Mouse (Mus musculus) embryonic facial prominence, embryonic 11.5 days (tissue): ENCODE measurements at regions not wholly inside any gene's neighbourhood (a gene's known extent, or its start where the extent isn't known, plus 50 kb on each side); places are given as distances from the start of the nearest gene placed in this dataset.

Experiments used
- ATAC-seq: fragments of 200-750 bp; cut with Nextera tagmentation; replicated peaks from 2 replicates; pipeline ENCODE4 v1.8.0; 2017; ENCODE audit warnings: low read depth; ENCODE audit not compliant: insufficient number of reproducible peaks, low FRiP score, low TSS enrichment
- DNase-seq: peaks from one replicate; pipeline ENCODE4 v3.0.0-alpha.2; 2015; ENCODE audit warnings: low spot score
- H3K27ac ChIP-seq: fragments of 300-500 bp; sonication (generic); replicated peaks from 2 replicates; pipeline ENCODE4 v1.5.1; 2014; ENCODE audit warnings: mild to moderate bottlenecking, low read depth, low read length, control low read depth
- H3K27me3 ChIP-seq: fragments of 300-500 bp; sonication (generic); 2 replicates; pipeline ENCODE4 v1.6.1; 2014; ENCODE audit warnings: mild to moderate bottlenecking, low read length, moderate library complexity, mixed read lengths; ENCODE audit not compliant: control insufficient read depth, insufficient read depth
- H3K36me3 ChIP-seq: fragments of 300-500 bp; sonication (generic); replicated peaks from 2 replicates; pipeline ENCODE4 v1.6.1; 2014; ENCODE audit warnings: low read depth, mild to moderate bottlenecking, low read length, moderate library complexity, mixed read lengths; ENCODE audit not compliant: control insufficient read depth, insufficient read depth
- H3K4me1 ChIP-seq: fragments of 300-500 bp; sonication (generic); 2 replicates; pipeline ENCODE4 v1.6.1; 2014; ENCODE audit warnings: low read length, mixed read lengths; ENCODE audit not compliant: control insufficient read depth, insufficient read depth
- H3K4me2 ChIP-seq: fragments of 300-500 bp; sonication (generic); 2 replicates; pipeline ENCODE4 v1.6.1; 2014; ENCODE audit warnings: low read depth, mild to moderate bottlenecking, control low read depth, low read length, moderate library complexity
- H3K4me3 ChIP-seq: fragments of 300-500 bp; sonication (generic); 2 replicates; pipeline ENCODE4 v1.5.1; 2014; ENCODE audit warnings: low read depth, low read length, control low read depth
- H3K9ac ChIP-seq: fragments of 300-500 bp; sonication (generic); replicated peaks from 2 replicates; pipeline ENCODE4 v1.6.1; 2014; ENCODE audit warnings: mild to moderate bottlenecking, control low read depth, low read length
- H3K9me3 ChIP-seq: fragments of 300-500 bp; sonication (generic); replicated peaks from 2 replicates; pipeline ENCODE4 v1.6.1; 2016; ENCODE audit warnings: mild to moderate bottlenecking, low read length, inconsistent platforms, mixed read lengths; ENCODE audit not compliant: control insufficient read depth
- WGBS: fragments of 180-500 bp; shearing (Covaris S2); extraction: QIAGEN DNeasy Blood & Tissue Kit; methylation state at CpG from one replicate; pipeline ENCODE4 v1.1.7; 2014; 5-methylcytosine and 5-hydroxymethylcytosine counted together

- Histone ChIP-seq H3K4me1 (no peaks in the 10 kb centered on the region), H3K4me3 (no peak overlapping the region), H3K9me3 (no peaks in the 10 kb centered on the region), H3K27me3 (no peaks in the 10 kb centered on the region), H3K9ac (no peak overlapping the region), H3K36me3 (no peaks in the 10 kb centered on the region), H3K4me2 (no peak overlapping the region), H3K27ac (no peak overlapping the region)
- no peak for DNase-seq
- WGBS = 59% methylated on average over 7 of the region's 7 CpGs
- no peak for ATAC-seq
These were observed 125.0 kb upstream of the Tnp1 start for GRCm38 (mm10) chr1:73140557-73141345.

DNA sequence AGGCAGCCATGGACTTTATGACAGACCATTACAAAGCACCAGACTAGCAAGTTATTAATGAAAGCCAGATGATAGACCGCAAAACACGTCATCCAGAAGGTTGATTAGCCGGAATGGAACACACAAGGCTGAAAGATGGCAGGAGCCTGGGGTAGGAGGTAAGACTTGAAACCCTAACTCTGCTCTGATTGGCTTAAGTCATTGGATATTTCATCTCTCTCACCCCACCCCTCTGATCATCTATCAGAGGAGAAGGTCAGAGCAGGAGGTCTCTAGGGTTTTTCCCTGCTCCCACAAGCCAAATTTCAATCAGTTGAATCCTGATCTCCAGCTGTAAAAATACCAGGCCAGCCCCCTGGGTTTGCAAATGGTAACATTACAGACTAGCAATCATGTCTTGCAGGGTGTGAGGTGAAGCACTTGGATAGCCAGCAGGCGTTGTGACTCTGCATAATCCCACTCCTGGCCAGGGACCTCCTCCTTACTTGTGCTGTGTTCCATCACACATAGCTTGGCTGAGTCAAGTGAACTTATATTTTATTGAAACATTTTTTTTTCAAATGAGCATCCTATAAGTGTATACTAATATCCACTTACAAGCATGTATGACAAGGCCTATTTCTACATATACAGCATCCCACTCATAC, 114.6 kb upstream of the Tnp1 start:
- no peaks in the 10 kb centered on the region for H3K27me3 ChIP-seq
- no peaks in the 10 kb centered on the region for H3K36me3 ChIP-seq
- H3K9me3 ChIP-seq = no peaks in the 10 kb centered on the region
- no peak overlapping the region for H3K27ac ChIP-seq
- no peak overlapping the region for H3K4me3 ChIP-seq
- H3K4me2 ChIP-seq = no peak overlapping the region
- WGBS = 54% methylated on average over 4 of the region's 4 CpGs
- no peak overlapping the region for H3K9ac ChIP-seq
- DNase-seq (peak; percentile 30), ATAC-seq (no peak)
- no peaks in the 10 kb centered on the region for H3K4me1 ChIP-seq

- 84% methylated on average over 9 of the region's 9 CpGs for WGBS
- H3K4me3 ChIP-seq = no peak overlapping the region
- DNase-seq = no peak
- no peaks in the 10 kb centered on the region for H3K27me3 ChIP-seq
- ATAC-seq = no peak
- no peaks in the 10 kb centered on the region for H3K9me3 ChIP-seq
- no peak overlapping the region for H3K4me2 ChIP-seq
- no peaks in the 10 kb centered on the region for H3K4me1 ChIP-seq
- H3K27ac ChIP-seq = no peak overlapping the region
- H3K9ac ChIP-seq = no peak overlapping the region
- no peaks in the 10 kb centered on the region for H3K36me3 ChIP-seq
These were observed 107.3 kb upstream of the Tnp1 start for GRCm38 (mm10) chr1:73123012-73123411.

DNA sequence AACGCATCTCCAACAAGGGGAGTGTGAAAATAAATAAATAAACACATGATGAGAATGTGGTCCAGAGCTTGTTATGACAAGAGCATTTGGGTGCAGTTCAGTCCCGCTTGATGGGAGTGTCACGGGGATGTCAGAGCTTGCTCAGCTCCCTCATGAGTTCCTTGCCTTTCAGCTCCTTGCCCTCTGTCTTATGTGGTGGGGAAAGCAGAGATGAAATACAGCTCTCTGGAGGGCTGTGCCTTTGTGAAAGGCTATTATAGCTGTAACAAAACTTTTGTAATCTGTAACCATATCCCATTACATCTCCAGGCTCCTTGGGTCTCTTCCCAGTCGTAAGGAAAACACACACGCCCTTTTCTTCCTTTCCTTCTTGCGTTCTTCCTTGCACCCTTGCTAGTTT, 103.0 kb upstream of the Tnp1 start:
- H3K4me2 ChIP-seq = no peak overlapping the region
- ATAC-seq = no peak

DNA sequence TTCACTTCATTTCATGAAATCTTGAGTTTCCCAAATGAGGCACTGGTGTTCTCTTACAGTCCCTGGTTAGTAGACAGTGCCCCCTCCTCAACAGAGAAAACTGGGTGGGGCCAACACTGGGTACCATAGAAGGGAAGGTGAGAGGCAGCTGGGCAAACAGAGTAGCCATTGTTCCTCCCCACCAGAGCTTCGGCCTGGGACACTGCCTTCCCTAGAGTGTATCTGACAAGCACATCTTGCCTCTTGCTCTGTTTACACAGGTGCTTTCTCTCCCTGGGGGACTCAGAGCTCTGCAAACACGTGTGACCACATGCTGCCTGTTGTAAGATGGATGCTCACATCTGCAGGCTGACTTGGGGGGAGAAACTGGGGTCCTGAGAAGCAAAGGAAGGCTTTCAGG, 100.8 kb upstream of the Tnp1 start:
- Histone ChIP-seq H3K9me3 (no peaks in the 10 kb centered on the region), H3K27me3 (no peaks in the 10 kb centered on the region), H3K4me3 (no peak overlapping the region), H3K4me2 (no peak overlapping the region), H3K4me1 (no peaks in the 10 kb centered on the region), H3K9ac (no peak overlapping the region), H3K27ac (peak overlapping the region; percentile 48; the same call in 1 of the 2 replicates), H3K36me3 (no peaks in the 10 kb centered on the region; the same call in 1 of the 2 replicates)
- DNase-seq (peak; percentile 70), ATAC-seq (peak; percentile 89)
- WGBS = 14% methylated on average over 2 of the region's 2 CpGs

More for the DNA sequence above, 103.0 kb upstream of the Tnp1 start:
- WGBS = 55% methylated on average over 6 of the region's 6 CpGs
- Histone ChIP-seq H3K27ac (no peak overlapping the region), H3K4me1 (no peaks in the 10 kb centered on the region), H3K36me3 (no peaks in the 10 kb centered on the region), H3K9me3 (no peaks in the 10 kb centered on the region), H3K4me3 (no peak overlapping the region), H3K9ac (no peak overlapping the region), H3K27me3 (no peaks in the 10 kb centered on the region)
- no peak for DNase-seq

- Histone ChIP-seq H3K36me3 (no peaks in the 10 kb centered on the region; the same call in 1 of the 2 replicates), H3K27me3 (no peaks in the 10 kb centered on the region), H3K4me3 (no peak overlapping the region), H3K9me3 (no peaks in the 10 kb centered on the region), H3K27ac (no peak overlapping the region), H3K9ac (no peak overlapping the region), H3K4me2 (no peak overlapping the region), H3K4me1 (no peaks in the 10 kb centered on the region)
- no peak for ATAC-seq
- WGBS = 81% methylated on average over 5 of the region's 5 CpGs
- no peak for DNase-seq
These were observed 100.1 kb upstream of the Tnp1 start for GRCm38 (mm10) chr1:73115854-73116253.

DNA sequence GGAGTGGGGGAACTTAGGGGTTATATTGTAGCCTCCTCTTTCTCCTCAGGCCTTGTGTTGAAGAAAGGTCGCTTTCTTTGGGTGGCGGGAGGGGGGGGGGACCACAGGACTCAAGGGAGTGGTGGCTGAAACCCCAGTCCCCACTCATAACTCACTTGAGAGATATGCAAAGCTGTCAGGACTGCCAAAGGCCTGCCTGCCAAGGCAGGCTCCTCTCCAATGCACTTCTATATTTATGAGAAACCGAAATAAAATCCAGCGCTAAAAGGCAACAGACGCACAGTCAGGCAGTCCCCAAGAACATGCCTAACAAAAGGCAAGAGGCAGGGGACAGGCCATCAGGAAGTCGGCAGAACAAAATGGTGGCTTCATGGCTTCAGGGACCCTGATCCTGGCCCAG, 97.4 kb upstream of the Tnp1 start:
- no peak for DNase-seq
- Histone ChIP-seq H3K27me3 (no peaks in the 10 kb centered on the region), H3K9ac (no peak overlapping the region), H3K4me2 (no peak overlapping the region), H3K9me3 (no peaks in the 10 kb centered on the region), H3K36me3 (no peaks in the 10 kb centered on the region; the same call in 1 of the 2 replicates), H3K4me1 (no peaks in the 10 kb centered on the region), H3K4me3 (no peak overlapping the region), H3K27ac (no peak overlapping the region)
- ATAC-seq = no peak
- WGBS = 93% methylated on average over 6 of the region's 6 CpGs

- no peak for ATAC-seq
- Histone ChIP-seq H3K36me3 (no peaks in the 10 kb centered on the region; the same call in 1 of the 2 replicates), H3K9ac (no peak overlapping the region), H3K9me3 (no peaks in the 10 kb centered on the region), H3K4me2 (no peak overlapping the region), H3K27me3 (no peaks in the 10 kb centered on the region), H3K27ac (no peak overlapping the region), H3K4me1 (no peaks in the 10 kb centered on the region), H3K4me3 (no peak overlapping the region)
- 77% methylated on average over 3 of the region's 3 CpGs for WGBS
- DNase-seq = no peak
These were observed 97.0 kb upstream of the Tnp1 start for GRCm38 (mm10) chr1:73112711-73113110.
